In genomic region chr10:108191381-108191787, GRCm38 (mm10) we compare ENCODE assay signal across 10 mouse cellular contexts. TPM values are rescaled to one million over a fixed set of nuclear protein-coding genes. Genes with fewer than 3 reads are reported as not detected.
DNase-seq lines count a peak whose midpoint lies in the region; ATAC-seq and TF ChIP-seq lines count a peak whose summit lies in the region.
"Had no signal": no experiment of that assay in that cellular context is flagged by ENCODE, and none has a peak within 500 bp of the region (broad histone marks: within the 10 kb centered on the region; RNA-seq: fewer than 3 reads in every experiment).

No protein-coding gene starts in this region.

- H3K36me3 ChIP-seq in hindbrain, postnatal 0 days (ENCODE audit: insufficient read depth, low read length): no peaks in the 10 kb centered on the region
- no peaks in the 10 kb centered on the region for H3K36me3 ChIP-seq in hindbrain, embryonic 14.5 days (replicated peaks; ENCODE audit: control insufficient read depth, insufficient read depth)
- H3K36me3 ChIP-seq in CH12.LX (replicated peaks in 1 of 2; ENCODE audit: control insufficient read depth in 1 of 2, insufficient read depth in 1 of 2, low read length in 1 of 2): peaks cover 0 to 9% of the 10 kb centered on the region in 2 experiments
- H3K36me3 ChIP-seq in liver, embryonic 14.5 days (replicated peaks; ENCODE audit: control insufficient read depth, insufficient read depth, low read depth): no peaks in the 10 kb centered on the region
- H3K36me3 ChIP-seq: forebrain, embryonic 15.5 days had no signal

- no peak for ATAC-seq in hindbrain, postnatal 0 days
- no peak for ATAC-seq in hindbrain, embryonic 14.5 days (ENCODE audit: low FRiP score)
- peak; percentile 26; the same call in 1 of the 2 replicates for ATAC-seq in liver, embryonic 14.5 days (ENCODE audit: insufficient read depth)
- ATAC-seq: forebrain, embryonic 15.5 days had no signal

- TF ChIP-seq EP300 in CH12.LX (IDR thresholded peaks at IDR 0.05; ENCODE audit: low read length): peak; percentile 100
- no peak for TF ChIP-seq EP300 in liver, embryonic 14.5 days (IDR thresholded peaks at IDR 0.05; ENCODE audit: low read depth)

- H3K79me2 ChIP-seq in CH12.LX (replicated peaks; ENCODE audit: control insufficient read depth, extremely low read depth, insufficient read depth, poor library complexity, severe bottlenecking): peaks cover 20% of the 10 kb centered on the region

- H3K27ac ChIP-seq in hindbrain, postnatal 0 days: peak overlapping the region; percentile 38; the same call in 1 of the 2 replicates
- H3K27ac ChIP-seq in hindbrain, embryonic 14.5 days: no peak overlapping the region
- H3K27ac ChIP-seq in CH12.LX (ENCODE audit: insufficient read depth, low read depth): peak overlapping the region; percentile 70
- H3K27ac ChIP-seq in liver, embryonic 14.5 days: no peak overlapping the region
- H3K27ac ChIP-seq: forebrain, embryonic 15.5 days had no signal

- WGBS in hindbrain, postnatal 0 days: 48% methylated on average over 8 of the region's 8 CpGs
- WGBS in hindbrain, embryonic 14.5 days: 54% methylated on average over 8 of the region's 8 CpGs
- WGBS in liver, embryonic 14.5 days (ENCODE audit: insufficient replicate concordance): 25% methylated on average over 8 of the region's 8 CpGs

- in situ Hi-C loops in CH12.LX (cut with MboI; ENCODE audit: low pct_ligation_motif_present, low pct_unique_long_range_greater_than_20kb, low sequenced_read_pairs): loop anchor here (25.0 kb wide), 1 partner anchor 229 kb away; no protein-coding TSS in a partner anchor

- TF ChIP-seq RAD21 in CH12.LX (IDR thresholded peaks at IDR 0.05; ENCODE audit: low read depth, low read length): no peak; the same call in none of the 2 replicates

- H3K4me2 ChIP-seq in hindbrain, postnatal 0 days (ENCODE audit: low read depth, low read length): 0 out of 2 replicates have a peak overlapping the region, but pooled peaks have one; percentile 10
- H3K4me2 ChIP-seq in hindbrain, embryonic 14.5 days (replicated peaks): no peak overlapping the region
- peak overlapping the region; percentile 74 for H3K4me2 ChIP-seq in CH12.LX (ENCODE audit: insufficient read depth, low read depth, poor library complexity, severe bottlenecking)
- no peak overlapping the region for H3K4me2 ChIP-seq in liver, embryonic 14.5 days (ENCODE audit: low read depth)
- H3K4me2 ChIP-seq: forebrain, embryonic 15.5 days had no signal

- DNase-seq in hindbrain, postnatal 0 days (ENCODE audit: low spot score): peak; percentile 23
- DNase-seq in hindbrain, embryonic 14.5 days (ENCODE audit: low spot score): no peak
- DNase-seq in 416B (ENCODE audit: low read depth) (peak; percentile 87), CH12.LX (ENCODE audit: extremely low read depth) (peak; percentile 93)
- peak in 1 of 3 experiments; percentile 40 for DNase-seq in liver, embryonic 14.5 days (ENCODE audit: low read depth in 3 of 3, low spot score in 3 of 3)
- no peak for DNase-seq in ovary, postnatal 14 days (ENCODE audit: low spot score)
- no peak for DNase-seq in thymus, postnatal 0 days (ENCODE audit: low spot score)
- DNase-seq in embryo, embryonic 10.5 days (ENCODE audit: low spot score): no peak
- DNase-seq: kidney, adult 2 months had no signal

- dilution Hi-C loops in CH12.LX (cut with MboI; ENCODE audit: extremely low pct_ligation_motif_present, extremely low pct_unique_long_range_greater_than_20kb, low sequenced_read_pairs): no loop called here

- no peaks in the 10 kb centered on the region for H3K4me1 ChIP-seq in hindbrain, postnatal 0 days (ENCODE audit: insufficient read depth, low read length)
- peaks cover 11% of the 10 kb centered on the region for H3K4me1 ChIP-seq in hindbrain, embryonic 14.5 days (replicated peaks; ENCODE audit: control insufficient read depth, insufficient read depth, low read length)
- H3K4me1 ChIP-seq in CH12.LX (ENCODE audit: control insufficient read depth in 1 of 2, insufficient read depth in 2 of 2): peaks cover 9 to 56% of the 10 kb centered on the region in 2 experiments; a peak in 3 of 4 replicates
- peaks cover 0 to 4% of the 10 kb centered on the region in 2 experiments; a peak in 2 of 4 replicates for H3K4me1 ChIP-seq in liver, embryonic 14.5 days (replicated peaks; ENCODE audit: control insufficient read depth in 2 of 2, insufficient read depth in 2 of 2, low read length in 1 of 2)

- H3K9me3 ChIP-seq in hindbrain, postnatal 0 days (ENCODE audit: low read length): no peaks in the 10 kb centered on the region
- no peaks in the 10 kb centered on the region for H3K9me3 ChIP-seq in hindbrain, embryonic 14.5 days (ENCODE audit: control insufficient read depth, low read length)
- no peaks in the 10 kb centered on the region for H3K9me3 ChIP-seq in CH12.LX (replicated peaks; ENCODE audit: low read length)
- no peaks in the 10 kb centered on the region for H3K9me3 ChIP-seq in liver, embryonic 14.5 days (ENCODE audit: control insufficient read depth, low read length)
- H3K9me3 ChIP-seq: forebrain, embryonic 15.5 days had no signal

- no peak for TF ChIP-seq CTCF in hindbrain, postnatal 0 days (IDR thresholded peaks at IDR 0.05; ENCODE audit: low read depth)
- TF ChIP-seq CTCF in CH12.LX (conservative IDR thresholded peaks at IDR 0.05 in 1 of 2, IDR thresholded peaks at IDR 0.05 in 1 of 2; ENCODE audit: low read depth in 2 of 2, low read length in 2 of 2): no peak
- TF ChIP-seq CTCF in liver, embryonic 14.5 days (IDR thresholded peaks at IDR 0.05; ENCODE audit: low read depth): no peak

- no peaks in the 10 kb centered on the region for H3K27me3 ChIP-seq in hindbrain, postnatal 0 days (ENCODE audit: insufficient read depth, low read length)
- H3K27me3 ChIP-seq in hindbrain, embryonic 14.5 days (ENCODE audit: control insufficient read depth, insufficient read depth, low read length): no peaks in the 10 kb centered on the region
- H3K27me3 ChIP-seq in CH12.LX (replicated peaks): no peaks in the 10 kb centered on the region
- no peaks in the 10 kb centered on the region for H3K27me3 ChIP-seq in liver, embryonic 14.5 days (ENCODE audit: control insufficient read depth, insufficient read depth, low read length)
- H3K27me3 ChIP-seq: forebrain, embryonic 15.5 days had no signal

- no peak overlapping the region for H3K4me3 ChIP-seq in hindbrain, postnatal 0 days (ENCODE audit: low read length)
- H3K4me3 ChIP-seq in hindbrain, embryonic 14.5 days (replicated peaks; ENCODE audit: low read length): no peak overlapping the region
- peak overlapping the region in 2 of 3 experiments; percentile 23 to 29 for H3K4me3 ChIP-seq in CH12.LX (replicated peaks in 1 of 3; ENCODE audit: low read depth in 2 of 3, low read length in 2 of 3, poor library complexity in 1 of 3)
- H3K4me3 ChIP-seq in liver, embryonic 14.5 days (ENCODE audit: insufficient read depth in 1 of 2, low read depth in 2 of 2, low read length in 2 of 2): no peak overlapping the region
- H3K4me3 ChIP-seq: forebrain, embryonic 15.5 days had no signal

- TF ChIP-seq POLR2A in CH12.LX (IDR thresholded peaks at IDR 0.05; ENCODE audit: low read depth, low read length): no peak

- no peak overlapping the region for H3K9ac ChIP-seq in hindbrain, postnatal 0 days (replicated peaks; ENCODE audit: low read length)
- H3K9ac ChIP-seq in hindbrain, embryonic 14.5 days: no peak overlapping the region
- peak overlapping the region; percentile 47 for H3K9ac ChIP-seq in CH12.LX (ENCODE audit: insufficient read depth, low read depth)
- no peak overlapping the region for H3K9ac ChIP-seq in liver, embryonic 14.5 days (replicated peaks)
- H3K9ac ChIP-seq: forebrain, embryonic 15.5 days had no signal

TF ChIP-seq in CH12.LX, 34 proteins besides CTCF, POLR2A, EP300 and RAD21 (continues in another document):
- TF ChIP-seq SMC3 (IDR thresholded peaks at IDR 0.05; ENCODE audit: low read depth, low read length) (no peak; the same call in 1 of the 2 replicates), MEF2A (IDR thresholded peaks at IDR 0.05; ENCODE audit: borderline replicate concordance, low read depth, low read length) (peak; percentile 99), NELFE (IDR thresholded peaks at IDR 0.05; ENCODE audit: low read depth, low read length) (no peak), POLR2AphosphoS2 (IDR thresholded peaks at IDR 0.05; ENCODE audit: low read depth, low read length) (no peak), RCOR1 (conservative IDR thresholded peaks at IDR 0.05; ENCODE audit: low read depth, low read length) (peak; percentile 98), GABPA (IDR thresholded peaks at IDR 0.05; ENCODE audit: insufficient replicate concordance, low read depth, low read length) (no peak), E2F4 (IDR thresholded peaks at IDR 0.05; ENCODE audit: insufficient replicate concordance, low read depth, low read length) (no peak), UBTF (IDR thresholded peaks at IDR 0.05; ENCODE audit: low read depth, low read length) (no peak), IRF4 (IDR thresholded peaks at IDR 0.05; ENCODE audit: low read depth, low read length) (peak; percentile 99), MAX (IDR thresholded peaks at IDR 0.05; ENCODE audit: low read length) (peak; percentile 58), MYC (IDR thresholded peaks at IDR 0.05; ENCODE audit: low read depth, low read length) (peak; percentile 81), TCF12 (IDR thresholded peaks at IDR 0.05; ENCODE audit: low read depth, low read length) (peak; percentile 77), HCFC1 (IDR thresholded peaks at IDR 0.05; ENCODE audit: low read depth, low read length) (peak; percentile 34; the same call in 1 of the 2 replicates), ETS1 (conservative IDR thresholded peaks at IDR 0.05; ENCODE audit: low read depth, low read length) (peak; percentile 97), SIN3A (IDR thresholded peaks at IDR 0.05; ENCODE audit: low read length) (peak; percentile 86), JUND (conservative IDR thresholded peaks at IDR 0.05; ENCODE audit: low read depth, low read length) (peak; percentile 93), ELF1 (IDR thresholded peaks at IDR 0.05; ENCODE audit: low read depth, low read length) (0 out of 2 replicates have a peak, but pooled peaks have one; percentile 12), CHD2 (IDR thresholded peaks at IDR 0.05; ENCODE audit: low read length) (peak; percentile 88), BHLHE40 (IDR thresholded peaks at IDR 0.05; ENCODE audit: low read depth, low read length) (peak; percentile 99)

RNA-seq across cellular contexts. Expression of gene Ppp1r12a, which starts 29.4 kb away (rescaled TPM):
- total RNA-seq in hindbrain, postnatal 0 days (2014; rRNA removed): 52.3 and 52.7 TPM in 2 replicates
- 52.0 and 61.8 TPM in 2 replicates for polyA plus RNA-seq in hindbrain, postnatal 0 days (2015; fragmentation: Nextera tagmentation; extraction: Ambion mirVana)
- polyA plus RNA-seq in hindbrain, embryonic 14.5 days (2014; fragmentation: Nextera tagmentation; extraction: Ambion mirVana): 64.0 and 69.6 TPM in 2 replicates
- total RNA-seq in CH12.LX (2012; rRNA removed) (34.4 and 41.8 TPM in 2 replicates), CH12.LX (2014; rRNA removed) (70.8 and 79.8 TPM in 2 replicates)
- 59.7 and 60.0 TPM in 2 replicates for polyA plus RNA-seq in CH12.LX (2012; ENCODE audit: insufficient read length, low read depth)
- 13.2 and 18.7 TPM in 2 replicates for polyA plus RNA-seq in liver, embryonic 14.5 days (2012; rRNA removed)
- polyA plus RNA-seq in liver, embryonic 14.5 days (2014; fragmentation: Nextera tagmentation; extraction: Ambion mirVana): 27.2 and 32.5 TPM in 2 replicates
- 72.0 and 83.3 TPM in 2 replicates for polyA plus RNA-seq in thymus, postnatal 0 days (2015; fragmentation: Nextera tagmentation; extraction: Ambion mirVana)

Comparison
In these comparisons a context has a peak if more than half of its experiments do, and no peak if none do; other contexts are left out.
1. DNase-seq: peak in hindbrain, postnatal 0 days (single experiment), 416B (single experiment) and CH12.LX (single experiment); none in hindbrain, embryonic 14.5 days (single experiment), ovary, postnatal 14 days (single experiment), thymus, postnatal 0 days (single experiment) and embryo, embryonic 10.5 days (single experiment).
2. H3K27ac ChIP-seq: peak in hindbrain, postnatal 0 days (single experiment) and CH12.LX (single experiment); none in hindbrain, embryonic 14.5 days (single experiment) and liver, embryonic 14.5 days (single experiment).
3. H3K4me2 ChIP-seq: peak in hindbrain, postnatal 0 days (single experiment) and CH12.LX (single experiment); none in hindbrain, embryonic 14.5 days (single experiment) and liver, embryonic 14.5 days (single experiment).
4. H3K4me3 ChIP-seq: peak in CH12.LX (2 of 3); none in hindbrain, postnatal 0 days (single experiment), hindbrain, embryonic 14.5 days (single experiment) and liver, embryonic 14.5 days (0 of 2).